In the genomic region with DNA sequence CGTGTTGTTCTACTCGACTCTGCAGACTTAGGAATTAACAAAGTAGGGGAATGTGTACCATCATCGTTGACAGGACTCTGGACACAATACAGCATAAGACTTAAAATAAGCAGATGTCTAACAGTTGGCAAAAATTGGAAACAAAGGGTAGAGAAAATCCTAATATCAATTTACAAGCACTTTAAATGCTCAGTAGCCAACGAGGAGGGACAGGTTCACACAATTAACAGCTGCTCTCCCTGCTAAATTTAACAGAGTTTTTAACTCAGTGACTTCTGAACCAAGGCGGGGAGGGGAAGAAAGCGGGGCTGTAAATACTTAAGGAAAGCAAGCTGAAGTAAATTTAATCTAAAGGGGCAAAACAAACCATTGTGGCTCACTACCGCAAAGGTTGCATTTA, we compare ENCODE assay signal across 8 mouse cellular contexts. TPM values are rescaled to one million over a fixed set of nuclear protein-coding genes. Genes with fewer than 3 reads are reported as not detected.
A peak's percentile ranks its signal among the peaks of the same experiment; 100 is the strongest.
DNase-seq lines count a peak whose midpoint lies in the region; ATAC-seq and TF ChIP-seq lines count a peak whose summit lies in the region.

No protein-coding gene starts in this region.

- H3K4me1 ChIP-seq in lung, adult 2 months (ENCODE audit: control insufficient read depth, insufficient read depth, low read length), result peaks cover 16% of the 10 kb centered on the region
- peaks cover 23% of the 10 kb centered on the region for H3K4me1 ChIP-seq in forebrain, embryonic 10.5 days
- H3K4me1 ChIP-seq in limb, embryonic 11.5 days (ENCODE audit: control insufficient read depth, insufficient read depth, low read length), result peaks cover 12% of the 10 kb centered on the region
- H3K4me1 ChIP-seq in neural tube, embryonic 15.5 days, result peaks cover 27% of the 10 kb centered on the region

- peak overlapping the region; percentile 84 for H3K4me3 ChIP-seq in lung, adult 2 months (replicated peaks; ENCODE audit: extremely low read depth, low read depth, low read length)
- peak overlapping the region; percentile 87 for H3K4me3 ChIP-seq in forebrain, embryonic 10.5 days
- H3K4me3 ChIP-seq in limb, embryonic 11.5 days (ENCODE audit: low read depth, low read length), result peak overlapping the region; percentile 84
- peak overlapping the region; percentile 82 for H3K4me3 ChIP-seq in neural tube, embryonic 15.5 days (replicated peaks)

- no peaks in the 10 kb centered on the region for H3K9me3 ChIP-seq in forebrain, embryonic 10.5 days
- H3K9me3 ChIP-seq in limb, embryonic 11.5 days (ENCODE audit: control insufficient read depth, low read length), result no peaks in the 10 kb centered on the region
- H3K9me3 ChIP-seq in neural tube, embryonic 15.5 days (replicated peaks), result no peaks in the 10 kb centered on the region

- no peak overlapping the region for H3K27ac ChIP-seq in forebrain, embryonic 10.5 days
- H3K27ac ChIP-seq in limb, embryonic 11.5 days (replicated peaks; ENCODE audit: low read depth, low read length), result no peak overlapping the region
- H3K27ac ChIP-seq in neural tube, embryonic 15.5 days (replicated peaks), result peak overlapping the region; percentile 97

- no peak for ATAC-seq in limb, embryonic 11.5 days (ENCODE audit: insufficient number of reproducible peaks, low FRiP score, low TSS enrichment, low read depth)
- no peak for ATAC-seq in neural tube, embryonic 15.5 days (ENCODE audit: low FRiP score)

- 28% methylated on average over 7 of the region's 7 CpGs for WGBS in lung, adult 2 months
- 64% methylated on average over 7 of the region's 7 CpGs for whole genome bisulfite sequencing in forebrain, embryonic 10.5 days
- 33% methylated on average over 7 of the region's 7 CpGs for WGBS in limb, embryonic 11.5 days
- WGBS in neural tube, embryonic 15.5 days, result 52% methylated on average over 7 of the region's 7 CpGs

- no peak for TF ChIP-seq POLR2A in lung, adult 2 months (IDR thresholded peaks at IDR 0.05; ENCODE audit: borderline replicate concordance, extremely low read depth, low read depth, low read length)

- H3K36me3 ChIP-seq in forebrain, embryonic 10.5 days (replicated peaks), result no peaks in the 10 kb centered on the region
- H3K36me3 ChIP-seq in limb, embryonic 11.5 days (ENCODE audit: control insufficient read depth, insufficient read depth, low read length), result no peaks in the 10 kb centered on the region
- no peaks in the 10 kb centered on the region for H3K36me3 ChIP-seq in neural tube, embryonic 15.5 days

- H3K9ac ChIP-seq in limb, embryonic 11.5 days (ENCODE audit: low read length), result peak overlapping the region; percentile 95; the same call in 1 of the 2 replicates
- H3K9ac ChIP-seq in neural tube, embryonic 15.5 days (replicated peaks), result peak overlapping the region; percentile 88

- peak overlapping the region; percentile 86 for H3K4me2 ChIP-seq in limb, embryonic 11.5 days (ENCODE audit: low read depth, severe bottlenecking)
- peak overlapping the region; percentile 79 for H3K4me2 ChIP-seq in neural tube, embryonic 15.5 days

- DNase-seq in lung, adult 2 months, result no peak
- no peak for DNase-seq in lung, adult 18-20 months
- DNase-seq in forebrain, embryonic 10.5 days (ENCODE audit: extremely low spot score, low spot score), result no peak
- DNase-seq in limb, embryonic 11.5 days (ENCODE audit: low spot score), result no peak
- no peak for DNase-seq in right cerebral cortex, adult 2 months (ENCODE audit: low spot score in 2 of 2)
- DNase-seq in c-Kit-positive CD71-positive TER-119-positive erythroid progenitor cells, embryonic 14.5 days (ENCODE audit: low spot score), result no peak
- no peak for DNase-seq in gastrocnemius, postnatal 4 days (ENCODE audit: low spot score in 2 of 2)

- TF ChIP-seq CTCF in lung, adult 2 months (IDR thresholded peaks at IDR 0.05; ENCODE audit: insufficient read depth, low read length), result no peak

- peaks cover 34% of the 10 kb centered on the region for H3K27me3 ChIP-seq in forebrain, embryonic 10.5 days (ENCODE audit: poor library complexity, severe bottlenecking)
- H3K27me3 ChIP-seq in limb, embryonic 11.5 days (ENCODE audit: control insufficient read depth, insufficient read depth, low read length), result no peaks in the 10 kb centered on the region
- no peaks in the 10 kb centered on the region for H3K27me3 ChIP-seq in neural tube, embryonic 15.5 days (replicated peaks)

RNA-seq across cellular contexts. Expression of a gene that starts 1.4 kb away (rescaled TPM):
- 39.0 and 67.3 TPM in 2 replicates for polyA plus RNA-seq in lung, adult 2 months (2012; rRNA removed)
- 13.8 and 15.2 TPM in 2 replicates for polyA plus RNA-seq in forebrain, embryonic 10.5 days (2016; fragmentation: Nextera tagmentation; extraction: Ambion mirVana)
- 23.5 and 24.6 TPM in 2 replicates for polyA plus RNA-seq in limb, embryonic 11.5 days (2014; fragmentation: Nextera tagmentation; extraction: Ambion mirVana)
- polyA plus RNA-seq in neural tube, embryonic 15.5 days (2015; fragmentation: Nextera tagmentation; extraction: Ambion mirVana), result 21.4 and 23.1 TPM in 2 replicates
- total RNA-seq in gastrocnemius, postnatal 4 days (2021), result 10 to 100 TPM; 26.3 to 29.3 TPM
